In the genomic region with DNA sequence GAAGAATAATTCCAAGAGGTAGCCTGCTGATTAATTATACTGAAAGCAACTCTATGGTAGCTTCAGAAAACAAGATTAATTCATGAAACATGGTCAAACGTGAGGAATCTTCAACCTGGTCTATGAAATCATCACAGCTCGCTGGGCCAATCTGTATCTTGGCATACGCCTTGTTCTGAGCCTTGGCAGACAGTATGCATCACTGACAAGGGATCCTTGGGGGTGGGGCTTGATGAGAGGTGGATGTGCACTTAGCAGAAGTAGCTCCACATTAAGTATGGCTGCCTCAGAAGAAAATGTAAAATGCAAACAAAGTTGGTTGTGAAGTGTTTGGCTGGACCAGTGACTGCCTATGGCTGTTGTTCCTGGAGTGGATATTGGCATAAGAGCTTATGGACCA, we compare ENCODE assay signal across 14 mouse cellular contexts.
"Had no signal": no experiment of that assay in that cellular context is flagged by ENCODE, and none has a peak within 500 bp of the region (broad histone marks: within the 10 kb centered on the region; RNA-seq: fewer than 3 reads in every experiment).

No protein-coding gene starts in this region.

- H3K4me2 ChIP-seq: kidney, embryonic 15.5 days; limb, embryonic 15.5 days; liver, embryonic 12.5 days; lung, embryonic 14.5 days; midbrain, embryonic 15.5 days; neural tube, embryonic 13.5 days; stomach, embryonic 15.5 days had no signal

- H3K4me1 ChIP-seq: kidney, embryonic 15.5 days; limb, embryonic 15.5 days; liver, embryonic 12.5 days; midbrain, embryonic 10.5 days; midbrain, embryonic 15.5 days; stomach, embryonic 15.5 days had no signal

- H3K27ac ChIP-seq: kidney, embryonic 15.5 days; limb, embryonic 15.5 days; liver, embryonic 12.5 days; midbrain, embryonic 10.5 days; midbrain, embryonic 15.5 days; neural tube, embryonic 13.5 days; stomach, embryonic 15.5 days had no signal

- H3K9ac ChIP-seq: kidney, embryonic 15.5 days; limb, embryonic 15.5 days; liver, embryonic 12.5 days; lung, embryonic 14.5 days; midbrain, embryonic 15.5 days; neural tube, embryonic 13.5 days; stomach, embryonic 15.5 days had no signal

- H3K4me3 ChIP-seq: kidney, embryonic 15.5 days; limb, embryonic 15.5 days; liver, embryonic 12.5 days; midbrain, embryonic 10.5 days; midbrain, embryonic 15.5 days; neural tube, embryonic 13.5 days; stomach, embryonic 15.5 days had no signal

- DNase-seq: kidney, postnatal 14 days; lung, embryonic 14.5 days; lung, postnatal 10 days; lung, postnatal 4 days; right cerebral cortex, postnatal 14 days; thymus, adult 2 months; thymus, postnatal 25 days had no signal

- ATAC-seq: liver, embryonic 12.5 days; midbrain, embryonic 15.5 days had no signal

- H3K9me3 ChIP-seq: kidney, embryonic 15.5 days; limb, embryonic 15.5 days; liver, embryonic 12.5 days; midbrain, embryonic 10.5 days; midbrain, embryonic 15.5 days; neural tube, embryonic 13.5 days; stomach, embryonic 15.5 days had no signal

- H3K36me3 ChIP-seq: kidney, embryonic 15.5 days; limb, embryonic 15.5 days; liver, embryonic 12.5 days; midbrain, embryonic 10.5 days; midbrain, embryonic 15.5 days; stomach, embryonic 15.5 days had no signal

- H3K27me3 ChIP-seq: kidney, embryonic 15.5 days; limb, embryonic 15.5 days; liver, embryonic 12.5 days; midbrain, embryonic 15.5 days; neural tube, embryonic 13.5 days; stomach, embryonic 15.5 days had no signal
